Mouse (Mus musculus): ENCODE results near the gene Olfr279. TPM values are rescaled to one million over a fixed set of nuclear protein-coding genes. Genes with fewer than 3 reads are reported as not detected.

The Olfr279 gene
- polyA plus RNA-seq, 1 experiment, result not detected

GRCm38 (mm10) chr15:98479568-98480102, 12.6 kb upstream of the Olfr279 start:
- no peaks in the 10 kb centered on the region for H3K36me3 ChIP-seq (ENCODE audit: control insufficient read depth)
- no peak for TF ChIP-seq GATA1 (IDR thresholded peaks at IDR 0.05; ENCODE audit: low read length)
- TF ChIP-seq TAL1 (IDR thresholded peaks at IDR 0.05; ENCODE audit: low read length), result no peak
- no peaks in the 10 kb centered on the region for H3K9me3 ChIP-seq (ENCODE audit: control insufficient read depth, low read length)
- H3K27me3 ChIP-seq (ENCODE audit: control insufficient read depth), result no peaks in the 10 kb centered on the region
- no peaks in the 10 kb centered on the region for H3K4me1 ChIP-seq (ENCODE audit: control insufficient read depth)
- no peak overlapping the region for H3K4me3 ChIP-seq (replicated peaks)

- TF ChIP-seq TAL1 (IDR thresholded peaks at IDR 0.05; ENCODE audit: low read length), result no peak
- TF ChIP-seq GATA1 (IDR thresholded peaks at IDR 0.05; ENCODE audit: low read length), result no peak
- Histone ChIP-seq H3K4me3 (replicated peaks) (no peak within 1 kb of the TSS), H3K36me3 (ENCODE audit: control insufficient read depth) (no peaks in the 10 kb centered on the region), H3K4me1 (ENCODE audit: control insufficient read depth) (no peaks in the 10 kb centered on the region), H3K27me3 (ENCODE audit: control insufficient read depth) (no peaks in the 10 kb centered on the region), H3K9me3 (ENCODE audit: control insufficient read depth, low read length) (no peaks in the 10 kb centered on the region)
Observed at GRCm38 (mm10) chr15:98482701-98483100, 9.5 kb upstream of the Olfr279 start, which contains the start of gene Lalba. Lalba (minus strand) TSS chr15:98482721.

GRCm38 (mm10) chr15:98483907-98484886, 8.0 kb upstream of the Olfr279 start:
- Histone ChIP-seq H3K27me3 (ENCODE audit: control insufficient read depth) (no peaks in the 10 kb centered on the region), H3K4me3 (replicated peaks) (no peak overlapping the region), H3K9me3 (ENCODE audit: control insufficient read depth, low read length) (peaks cover 7% of the 10 kb centered on the region), H3K4me1 (ENCODE audit: control insufficient read depth) (peaks cover 4% of the 10 kb centered on the region), H3K36me3 (ENCODE audit: control insufficient read depth) (no peaks in the 10 kb centered on the region)
- no peak for TF ChIP-seq GATA1 (IDR thresholded peaks at IDR 0.05; ENCODE audit: low read length)
- TF ChIP-seq TAL1 (IDR thresholded peaks at IDR 0.05; ENCODE audit: low read length), result no peak

- Histone ChIP-seq H3K9me3 (ENCODE audit: control insufficient read depth, low read length) (peaks cover 7% of the 10 kb centered on the region), H3K36me3 (ENCODE audit: control insufficient read depth) (no peaks in the 10 kb centered on the region), H3K27me3 (ENCODE audit: control insufficient read depth) (no peaks in the 10 kb centered on the region), H3K4me3 (replicated peaks) (no peak overlapping the region), H3K4me1 (ENCODE audit: control insufficient read depth) (peaks cover 4% of the 10 kb centered on the region)
- TF ChIP-seq GATA1 (IDR thresholded peaks at IDR 0.05; ENCODE audit: low read length), result no peak
- TF ChIP-seq TAL1 (IDR thresholded peaks at IDR 0.05; ENCODE audit: low read length), result no peak
Observed at GRCm38 (mm10) chr15:98486433-98487021, 5.7 kb upstream of the Olfr279 start.

GRCm38 (mm10) chr15:98491332-98491731, 870 bp upstream of the Olfr279 start:
- H3K4me3 ChIP-seq (replicated peaks), result no peak overlapping the region
- H3K4me1 ChIP-seq (ENCODE audit: control insufficient read depth), result peaks cover 4% of the 10 kb centered on the region
- peaks cover 7% of the 10 kb centered on the region for H3K9me3 ChIP-seq (ENCODE audit: control insufficient read depth, low read length)
- H3K36me3 ChIP-seq (ENCODE audit: control insufficient read depth), result no peaks in the 10 kb centered on the region
- TF ChIP-seq TAL1 (IDR thresholded peaks at IDR 0.05; ENCODE audit: low read length) (no peak), GATA1 (IDR thresholded peaks at IDR 0.05; ENCODE audit: low read length) (no peak)
- no peaks in the 10 kb centered on the region for H3K27me3 ChIP-seq (ENCODE audit: control insufficient read depth)

GRCm38 (mm10) chr15:98497631-98498030, 5.4 kb downstream of the Olfr279 start:
- no peak for TF ChIP-seq TAL1 (IDR thresholded peaks at IDR 0.05; ENCODE audit: low read length)
- no peak for TF ChIP-seq GATA1 (IDR thresholded peaks at IDR 0.05; ENCODE audit: low read length)
- Histone ChIP-seq H3K27me3 (ENCODE audit: control insufficient read depth) (0 out of 2 replicates have a peak, but pooled peaks cover 2% of the 10 kb centered on the region), H3K9me3 (ENCODE audit: control insufficient read depth, low read length) (no peaks in the 10 kb centered on the region), H3K4me3 (replicated peaks) (no peak overlapping the region), H3K4me1 (ENCODE audit: control insufficient read depth) (no peaks in the 10 kb centered on the region), H3K36me3 (ENCODE audit: control insufficient read depth) (no peaks in the 10 kb centered on the region)

- Histone ChIP-seq H3K4me3 (replicated peaks) (no peak overlapping the region), H3K27me3 (ENCODE audit: control insufficient read depth) (peaks cover 14% of the 10 kb centered on the region), H3K4me1 (ENCODE audit: control insufficient read depth) (no peaks in the 10 kb centered on the region), H3K9me3 (ENCODE audit: control insufficient read depth, low read length) (peaks cover 2% of the 10 kb centered on the region; the same call in 1 of the 2 replicates), H3K36me3 (ENCODE audit: control insufficient read depth) (no peaks in the 10 kb centered on the region)
- TF ChIP-seq GATA1 (IDR thresholded peaks at IDR 0.05; ENCODE audit: low read length), result no peak
- no peak for TF ChIP-seq TAL1 (IDR thresholded peaks at IDR 0.05; ENCODE audit: low read length)
Observed at GRCm38 (mm10) chr15:98503317-98503716, 11.1 kb downstream of the Olfr279 start.

GRCm38 (mm10) chr15:98504514-98504913, 12.3 kb downstream of the Olfr279 start:
- Histone ChIP-seq H3K9me3 (ENCODE audit: control insufficient read depth, low read length) (peaks cover 2% of the 10 kb centered on the region; the same call in 1 of the 2 replicates), H3K36me3 (ENCODE audit: control insufficient read depth) (no peaks in the 10 kb centered on the region), H3K27me3 (ENCODE audit: control insufficient read depth) (peaks cover 14% of the 10 kb centered on the region), H3K4me3 (replicated peaks) (no peak overlapping the region), H3K4me1 (ENCODE audit: control insufficient read depth) (no peaks in the 10 kb centered on the region)
- no peak for TF ChIP-seq GATA1 (IDR thresholded peaks at IDR 0.05; ENCODE audit: low read length)
- TF ChIP-seq TAL1 (IDR thresholded peaks at IDR 0.05; ENCODE audit: low read length), result no peak
